ENCODE assay signal across 21 mouse cellular contexts in the genomic region with DNA sequence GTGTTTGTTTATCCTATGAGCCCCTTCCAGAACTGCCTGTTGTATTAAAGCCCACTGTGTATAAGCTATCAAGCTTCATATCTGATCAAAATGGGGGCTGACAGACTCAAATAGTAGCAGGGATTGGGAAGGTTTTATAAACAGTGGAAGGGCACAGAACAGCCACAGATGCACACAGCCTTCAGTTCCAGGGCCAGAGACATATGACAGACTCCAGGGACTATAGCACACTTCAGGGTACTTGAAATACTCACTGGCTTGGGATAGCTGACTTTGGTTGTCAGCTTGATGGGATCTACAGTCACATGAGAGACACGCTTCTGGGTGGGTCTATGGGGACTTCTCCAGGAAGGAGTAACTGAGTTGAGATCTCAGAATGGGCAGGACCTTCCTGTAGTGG.
DNase-seq lines count a peak whose midpoint lies in the region; ATAC-seq lines count a peak whose summit lies in the region.
"Had no signal": no experiment of that assay in that cellular context is flagged by ENCODE, and none has a peak within 500 bp of the region (broad histone marks: within the 10 kb centered on the region; RNA-seq: fewer than 3 reads in every experiment).

No protein-coding gene starts in this region.

- H3K4me1 ChIP-seq in lung, embryonic 15.5 days, result no peaks in the 10 kb centered on the region
- H3K4me1 ChIP-seq: embryonic facial prominence, embryonic 13.5 days; embryonic facial prominence, embryonic 15.5 days had no signal

- 50% methylated on average over 1 of the region's 1 CpGs for WGBS in lung, embryonic 15.5 days

- no peak overlapping the region for H3K4me2 ChIP-seq in lung, embryonic 15.5 days
- H3K4me2 ChIP-seq: embryonic facial prominence, embryonic 13.5 days; embryonic facial prominence, embryonic 15.5 days; forebrain, embryonic 12.5 days had no signal

- no peak overlapping the region for H3K27ac ChIP-seq in lung, embryonic 15.5 days
- H3K27ac ChIP-seq: embryonic facial prominence, embryonic 13.5 days; embryonic facial prominence, embryonic 15.5 days; forebrain, embryonic 10.5 days; forebrain, embryonic 12.5 days had no signal

- no peak overlapping the region for H3K4me3 ChIP-seq in lung, embryonic 15.5 days
- H3K4me3 ChIP-seq: embryonic facial prominence, embryonic 13.5 days; embryonic facial prominence, embryonic 15.5 days; erythroblast, embryonic 14.5 days; forebrain, embryonic 10.5 days; forebrain, embryonic 12.5 days had no signal

- H3K9ac ChIP-seq in lung, embryonic 15.5 days, result no peak overlapping the region
- H3K9ac ChIP-seq: embryonic facial prominence, embryonic 13.5 days; embryonic facial prominence, embryonic 15.5 days; forebrain, embryonic 12.5 days had no signal

- intact Hi-C loops in heart, postnatal 10 days (cut with DNase I), result no loop called here

- H3K36me3 ChIP-seq in lung, embryonic 15.5 days, result no peaks in the 10 kb centered on the region
- H3K36me3 ChIP-seq: embryonic facial prominence, embryonic 13.5 days; embryonic facial prominence, embryonic 15.5 days; forebrain, embryonic 10.5 days; forebrain, embryonic 12.5 days had no signal

- no peaks in the 10 kb centered on the region for H3K27me3 ChIP-seq in lung, embryonic 15.5 days
- H3K27me3 ChIP-seq: embryonic facial prominence, embryonic 13.5 days; embryonic facial prominence, embryonic 15.5 days; forebrain, embryonic 12.5 days had no signal

- no peaks in the 10 kb centered on the region for H3K9me3 ChIP-seq in lung, embryonic 15.5 days
- H3K9me3 ChIP-seq: embryonic facial prominence, embryonic 13.5 days; embryonic facial prominence, embryonic 15.5 days; forebrain, embryonic 10.5 days; forebrain, embryonic 12.5 days had no signal

- peak; percentile 23; the same call in 1 of the 2 replicates for ATAC-seq in lung, embryonic 15.5 days (ENCODE audit: borderline replicate concordance, extremely low read depth, low FRiP score, low TSS enrichment)
- ATAC-seq: forebrain, embryonic 14.5 days; forebrain, embryonic 16.5 days had no signal

- peak; percentile 66 for DNase-seq in heart, adult 11 months
- no peak for DNase-seq in heart, postnatal 10 days
- no peak for DNase-seq in lung, postnatal 10 days
- DNase-seq: adrenal gland, adult 2 months; adrenal gland, postnatal 10 days; adrenal gland, postnatal 25 days; cerebellum, adult 11 months; cerebellum, adult 18-20 months; cerebellum, adult 8-10 months; cerebellum, adult 9-11 months; cerebellum, postnatal 14 days; cerebellum, postnatal 36 days; embryo, embryonic 11 days had no signal
